Mouse (Mus musculus) embryonic facial prominence, embryonic 11.5 days (tissue): ENCODE measurements at regions not wholly inside any gene's neighbourhood (a gene's known extent, or its start where the extent isn't known, plus 50 kb on each side); places are given as distances from the start of the nearest gene placed in this dataset.

Experiments used
- ATAC-seq: fragments of 200-750 bp; cut with Nextera tagmentation; replicated peaks from 2 replicates; pipeline ENCODE4 v1.8.0; 2017; ENCODE audit warnings: low read depth; ENCODE audit not compliant: insufficient number of reproducible peaks, low FRiP score, low TSS enrichment
- DNase-seq: peaks from one replicate; pipeline ENCODE4 v3.0.0-alpha.2; 2015; ENCODE audit warnings: low spot score
- H3K27ac ChIP-seq: fragments of 300-500 bp; sonication (generic); replicated peaks from 2 replicates; pipeline ENCODE4 v1.5.1; 2014; ENCODE audit warnings: mild to moderate bottlenecking, low read depth, low read length, control low read depth
- H3K27me3 ChIP-seq: fragments of 300-500 bp; sonication (generic); 2 replicates; pipeline ENCODE4 v1.6.1; 2014; ENCODE audit warnings: mild to moderate bottlenecking, low read length, moderate library complexity, mixed read lengths; ENCODE audit not compliant: control insufficient read depth, insufficient read depth
- H3K36me3 ChIP-seq: fragments of 300-500 bp; sonication (generic); replicated peaks from 2 replicates; pipeline ENCODE4 v1.6.1; 2014; ENCODE audit warnings: low read depth, mild to moderate bottlenecking, low read length, moderate library complexity, mixed read lengths; ENCODE audit not compliant: control insufficient read depth, insufficient read depth
- H3K4me1 ChIP-seq: fragments of 300-500 bp; sonication (generic); 2 replicates; pipeline ENCODE4 v1.6.1; 2014; ENCODE audit warnings: low read length, mixed read lengths; ENCODE audit not compliant: control insufficient read depth, insufficient read depth
- H3K4me2 ChIP-seq: fragments of 300-500 bp; sonication (generic); 2 replicates; pipeline ENCODE4 v1.6.1; 2014; ENCODE audit warnings: low read depth, mild to moderate bottlenecking, control low read depth, low read length, moderate library complexity
- H3K4me3 ChIP-seq: fragments of 300-500 bp; sonication (generic); 2 replicates; pipeline ENCODE4 v1.5.1; 2014; ENCODE audit warnings: low read depth, low read length, control low read depth
- H3K9ac ChIP-seq: fragments of 300-500 bp; sonication (generic); replicated peaks from 2 replicates; pipeline ENCODE4 v1.6.1; 2014; ENCODE audit warnings: mild to moderate bottlenecking, control low read depth, low read length
- H3K9me3 ChIP-seq: fragments of 300-500 bp; sonication (generic); replicated peaks from 2 replicates; pipeline ENCODE4 v1.6.1; 2016; ENCODE audit warnings: mild to moderate bottlenecking, low read length, inconsistent platforms, mixed read lengths; ENCODE audit not compliant: control insufficient read depth
- WGBS: fragments of 180-500 bp; shearing (Covaris S2); extraction: QIAGEN DNeasy Blood & Tissue Kit; methylation state at CpG from one replicate; pipeline ENCODE4 v1.1.7; 2014; 5-methylcytosine and 5-hydroxymethylcytosine counted together

- Histone ChIP-seq H3K36me3 (no peaks in the 10 kb centered on the region), H3K9ac (no peak overlapping the region), H3K4me3 (no peak overlapping the region), H3K4me1 (no peaks in the 10 kb centered on the region), H3K27me3 (no peaks in the 10 kb centered on the region), H3K9me3 (no peaks in the 10 kb centered on the region), H3K4me2 (no peak overlapping the region), H3K27ac (no peak overlapping the region)
- DNase-seq: no peak
- WGBS: 22% methylated on average over 4 of the region's 4 CpGs
- no peak for ATAC-seq
Observed at GRCm38 (mm10) chr4:72562909-72563676, 289.3 kb downstream of the Aldoart1 start.

DNA sequence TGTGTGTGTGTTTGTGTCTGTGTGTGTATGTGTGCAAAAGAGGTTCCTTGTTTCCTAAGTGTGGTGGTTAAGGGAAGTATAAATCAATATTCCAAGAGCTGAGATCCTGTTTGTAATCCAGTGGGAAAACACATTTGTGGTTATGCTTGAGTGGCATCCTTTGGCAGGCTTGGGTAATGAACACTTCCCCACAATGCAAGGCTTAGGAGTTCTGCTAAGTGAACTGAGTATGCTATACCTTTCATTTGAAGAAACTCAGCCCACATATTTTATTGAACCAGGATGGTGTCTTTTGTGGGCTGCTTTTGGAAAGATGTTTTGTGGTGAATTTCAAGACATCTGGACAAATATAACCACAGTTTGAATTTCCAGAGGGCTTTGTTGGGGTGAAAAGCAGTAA lies 298.2 kb downstream of the Aldoart1 start:
- H3K27me3 ChIP-seq: no peaks in the 10 kb centered on the region
- ATAC-seq (no peak), DNase-seq (no peak)
- no peak overlapping the region for H3K4me2 ChIP-seq
- no peak overlapping the region for H3K9ac ChIP-seq
- H3K9me3 ChIP-seq: no peaks in the 10 kb centered on the region
- H3K27ac ChIP-seq: no peak overlapping the region
- H3K36me3 ChIP-seq: no peaks in the 10 kb centered on the region
- no peak overlapping the region for H3K4me3 ChIP-seq
- H3K4me1 ChIP-seq: no peaks in the 10 kb centered on the region

DNA sequence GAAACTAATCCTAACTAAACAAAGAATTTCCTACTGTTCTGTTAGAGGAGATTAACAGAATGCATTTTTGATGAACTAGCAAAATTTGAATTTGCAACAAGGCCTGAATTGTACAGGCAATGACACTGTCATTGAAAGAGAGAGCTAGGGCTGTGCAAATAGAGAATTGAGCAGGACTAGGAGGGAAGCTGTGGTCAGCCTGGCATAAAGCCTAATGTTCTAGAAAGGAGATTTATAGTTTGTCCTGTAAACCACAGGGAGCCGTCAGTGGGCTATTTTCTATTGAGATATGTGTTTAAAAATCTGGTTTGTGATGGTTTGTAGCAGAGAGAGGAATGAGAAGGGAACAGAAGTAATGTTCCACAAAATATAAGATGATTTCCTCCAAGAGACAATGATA lies 317.9 kb downstream of the Aldoart1 start:
- Histone ChIP-seq H3K4me2 (no peak overlapping the region), H3K36me3 (no peaks in the 10 kb centered on the region), H3K27ac (no peak overlapping the region), H3K27me3 (no peaks in the 10 kb centered on the region), H3K9ac (no peak overlapping the region), H3K4me1 (no peaks in the 10 kb centered on the region), H3K9me3 (no peaks in the 10 kb centered on the region), H3K4me3 (no peak overlapping the region)
- ATAC-seq: no peak
- WGBS: 80% methylated on average over 1 of the region's 1 CpGs
- DNase-seq: no peak

GRCm38 (mm10) chr4:72524630-72525029 lies 323.9 kb upstream of the Tle1 start:
- H3K4me3 ChIP-seq: no peak overlapping the region
- ATAC-seq: no peak
- DNase-seq: no peak
- no peak overlapping the region for H3K27ac ChIP-seq
- no peaks in the 10 kb centered on the region for H3K4me1 ChIP-seq
- no peak overlapping the region for H3K9ac ChIP-seq
- no peak overlapping the region for H3K4me2 ChIP-seq
- no peaks in the 10 kb centered on the region for H3K36me3 ChIP-seq
- no peaks in the 10 kb centered on the region for H3K9me3 ChIP-seq
- no peaks in the 10 kb centered on the region for H3K27me3 ChIP-seq

GRCm38 (mm10) chr4:72524100-72524499 lies 323.4 kb upstream of the Tle1 start:
- DNase-seq: no peak
- ATAC-seq: no peak
- 90% methylated on average over 1 of the region's 1 CpGs for WGBS
- H3K4me3 ChIP-seq: no peak overlapping the region
- H3K9ac ChIP-seq: no peak overlapping the region
- no peaks in the 10 kb centered on the region for H3K36me3 ChIP-seq
- no peak overlapping the region for H3K27ac ChIP-seq
- H3K27me3 ChIP-seq: no peaks in the 10 kb centered on the region
- no peaks in the 10 kb centered on the region for H3K4me1 ChIP-seq
- no peak overlapping the region for H3K4me2 ChIP-seq
- H3K9me3 ChIP-seq: no peaks in the 10 kb centered on the region

DNA sequence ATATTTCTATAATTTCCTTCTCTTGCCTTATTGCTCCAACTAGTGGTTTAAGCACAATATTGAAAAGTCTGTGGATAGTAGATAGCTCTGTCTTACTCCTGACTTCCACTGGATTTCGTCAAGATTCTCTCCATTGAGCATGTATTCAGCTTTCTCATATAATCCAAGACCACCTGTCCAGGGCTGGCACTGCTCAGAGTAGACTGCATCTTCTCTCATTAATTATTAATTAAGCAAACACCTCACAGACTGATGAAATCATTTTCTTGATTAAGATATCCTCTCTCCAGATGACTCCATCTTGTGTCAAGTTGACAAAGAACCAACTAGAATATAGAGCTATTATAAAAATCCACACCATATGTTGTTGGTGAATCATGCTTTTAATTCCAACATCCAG lies 310.5 kb upstream of the Tle1 start:
- H3K4me2 ChIP-seq: no peak overlapping the region
- no peak overlapping the region for H3K9ac ChIP-seq
- 68% methylated on average over 1 of the region's 1 CpGs for WGBS
- DNase-seq (no peak), ATAC-seq (no peak)
- H3K27me3 ChIP-seq: no peaks in the 10 kb centered on the region
- no peaks in the 10 kb centered on the region for H3K36me3 ChIP-seq
- H3K27ac ChIP-seq: no peak overlapping the region
- no peaks in the 10 kb centered on the region for H3K9me3 ChIP-seq
- H3K4me1 ChIP-seq: no peaks in the 10 kb centered on the region
- no peak overlapping the region for H3K4me3 ChIP-seq

DNA sequence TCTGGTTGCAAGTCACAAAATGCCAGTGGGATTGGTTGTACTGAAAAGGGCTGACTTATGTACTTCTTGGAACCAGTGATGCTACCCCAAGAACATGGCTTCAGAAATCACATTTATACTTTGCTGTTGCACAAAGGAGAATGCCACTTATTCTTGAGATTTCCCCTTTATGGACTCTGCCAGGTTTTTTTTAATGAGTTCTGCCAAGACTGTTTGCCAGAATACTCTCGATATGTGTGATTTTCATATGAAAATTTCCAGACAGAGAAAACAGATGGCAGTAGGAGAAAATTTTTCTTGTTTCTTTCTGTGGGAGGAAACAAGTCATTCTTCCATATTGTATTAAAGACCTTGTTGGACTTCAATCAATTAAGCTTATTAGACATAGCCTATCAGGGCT lies 281.0 kb upstream of the Tle1 start:
- no peak overlapping the region for H3K9ac ChIP-seq
- H3K9me3 ChIP-seq: no peaks in the 10 kb centered on the region
- no peak overlapping the region for H3K4me3 ChIP-seq
- no peak overlapping the region for H3K4me2 ChIP-seq
- DNase-seq (no peak), ATAC-seq (no peak)
- WGBS: 96% methylated on average over 1 of the region's 1 CpGs
- no peaks in the 10 kb centered on the region for H3K27me3 ChIP-seq
- H3K4me1 ChIP-seq: no peaks in the 10 kb centered on the region
- H3K36me3 ChIP-seq: no peaks in the 10 kb centered on the region
- H3K27ac ChIP-seq: no peak overlapping the region

- Histone ChIP-seq H3K36me3 (no peaks in the 10 kb centered on the region), H3K27ac (no peak overlapping the region), H3K4me3 (no peak overlapping the region), H3K4me2 (no peak overlapping the region), H3K9ac (no peak overlapping the region), H3K9me3 (no peaks in the 10 kb centered on the region), H3K27me3 (no peaks in the 10 kb centered on the region), H3K4me1 (no peaks in the 10 kb centered on the region)
- DNase-seq (no peak), ATAC-seq (no peak)
- WGBS: 87% methylated on average over 3 of the region's 3 CpGs
Observed at GRCm38 (mm10) chr4:72480535-72480934, 279.8 kb upstream of the Tle1 start.
